Mouse (Mus musculus) hindbrain, embryonic 12.5 days (tissue): ENCODE results near the gene Gm39566. TPM values are rescaled to one million over a fixed set of nuclear protein-coding genes. Genes with fewer than 3 reads are reported as not detected.

Experiments used
- ATAC-seq: fragments of 200-750 bp; cut with Nextera tagmentation; 2 replicates; pipeline ENCODE4 v1.8.0; 2017; ENCODE audit warnings: moderate TSS enrichment; ENCODE audit not compliant: low FRiP score
- H3K27ac ChIP-seq: fragments of 300-500 bp; sonication (generic); 2 replicates; pipeline ENCODE4 v1.5.1; 2016; ENCODE audit warnings: mild to moderate bottlenecking
- H3K27me3 ChIP-seq: fragments of 300-500 bp; sonication (generic); 2 replicates; pipeline ENCODE4 v1.6.1; 2016; ENCODE audit warnings: mild to moderate bottlenecking
- H3K36me3 ChIP-seq: fragments of 300-500 bp; sonication (generic); 2 replicates; pipeline ENCODE4 v1.6.1; 2016; ENCODE audit warnings: mild to moderate bottlenecking
- H3K4me1 ChIP-seq: fragments of 300-500 bp; sonication (generic); 2 replicates; pipeline ENCODE4 v1.6.1; 2016
- H3K4me2 ChIP-seq: fragments of 300-500 bp; sonication (generic); replicated peaks from 2 replicates; pipeline ENCODE4 v1.6.1; 2016; ENCODE audit warnings: mild to moderate bottlenecking
- H3K4me3 ChIP-seq: fragments of 300-500 bp; sonication (generic); 2 replicates; pipeline ENCODE4 v1.5.1; 2016; ENCODE audit warnings: mild to moderate bottlenecking
- H3K9ac ChIP-seq: fragments of 300-500 bp; sonication (generic); 2 replicates; pipeline ENCODE4 v1.6.1; 2016; ENCODE audit warnings: mild to moderate bottlenecking, moderate library complexity
- H3K9me3 ChIP-seq: fragments of 300-500 bp; sonication (generic); replicated peaks from 2 replicates; pipeline ENCODE4 v1.6.1; 2016; ENCODE audit warnings: mild to moderate bottlenecking
- WGBS: fragments of 180-500 bp; shearing (Covaris S2); methylation state at CpG from one replicate; pipeline ENCODE4 v1.1.7; 2016; 5-methylcytosine and 5-hydroxymethylcytosine counted together
- polyA plus RNA-seq: library from polyadenylated mRNA; unstranded; fragments of >200 nt; fragmentation: Nextera tagmentation; extraction: Ambion mirVana; gene quantifications from 2 replicates; pipeline ENCODE4 v1.2.1, GENCODE M21; 2016

Gene Gm39566
- polyA plus RNA-seq, 1 experiment from 2014 or later, result not detected

GRCm38 (mm10) chr11:69789431-69789830, 25.7 kb downstream of the Gm39566 start:
- Histone ChIP-seq H3K27ac (no peak overlapping the region), H3K4me2 (no peak overlapping the region), H3K4me3 (no peak overlapping the region), H3K27me3 (peaks cover 19% of the 10 kb centered on the region; the same call in 1 of the 2 replicates), H3K9me3 (no peaks in the 10 kb centered on the region), H3K9ac (no peak overlapping the region), H3K4me1 (no peaks in the 10 kb centered on the region), H3K36me3 (no peaks in the 10 kb centered on the region)
- no peak for ATAC-seq
- 72% methylated on average over 5 of the region's 5 CpGs for WGBS

- H3K4me3 ChIP-seq, result no peak overlapping the region
- no peaks in the 10 kb centered on the region for H3K36me3 ChIP-seq
- no peak for ATAC-seq
- no peaks in the 10 kb centered on the region for H3K9me3 ChIP-seq
- no peak overlapping the region for H3K27ac ChIP-seq
- no peak overlapping the region for H3K4me2 ChIP-seq
- 81% methylated on average over 5 of the region's 5 CpGs for WGBS
- H3K27me3 ChIP-seq, result 0 out of 2 replicates have a peak, but pooled peaks cover 5% of the 10 kb centered on the region
- H3K4me1 ChIP-seq, result no peaks in the 10 kb centered on the region
- no peak overlapping the region for H3K9ac ChIP-seq
Measured at GRCm38 (mm10) chr11:69787306-69787705, 27.8 kb downstream of the Gm39566 start.

DNA sequence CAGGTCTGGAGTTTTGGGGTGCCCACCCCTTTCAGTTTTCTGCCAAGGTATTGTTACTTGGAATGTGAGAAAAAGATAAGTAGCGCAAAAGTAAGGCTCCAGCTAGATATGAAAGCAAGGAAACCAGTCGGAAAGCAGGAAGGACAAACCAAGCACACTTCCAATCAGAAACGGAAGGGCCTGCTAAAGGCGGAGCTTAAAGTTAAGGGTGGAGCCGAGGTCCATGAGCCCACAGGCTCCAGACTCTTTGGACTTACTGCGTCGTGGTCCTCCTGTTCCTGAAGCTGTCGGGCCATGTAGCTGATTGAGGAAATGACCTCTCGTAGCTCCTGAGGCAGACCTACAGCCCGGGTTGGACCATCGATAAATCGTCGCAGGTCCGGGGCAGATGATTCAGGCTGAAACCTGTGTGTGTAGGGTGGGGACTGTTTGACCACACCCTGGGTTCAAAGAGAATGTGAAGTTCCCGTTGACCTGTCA, 30.3 kb downstream of the Gm39566 start:
- 49% methylated on average over 15 of the region's 15 CpGs for WGBS
- 0 out of 2 replicates have a peak overlapping the region, but pooled peaks have one; percentile 13 for H3K4me2 ChIP-seq

DNA sequence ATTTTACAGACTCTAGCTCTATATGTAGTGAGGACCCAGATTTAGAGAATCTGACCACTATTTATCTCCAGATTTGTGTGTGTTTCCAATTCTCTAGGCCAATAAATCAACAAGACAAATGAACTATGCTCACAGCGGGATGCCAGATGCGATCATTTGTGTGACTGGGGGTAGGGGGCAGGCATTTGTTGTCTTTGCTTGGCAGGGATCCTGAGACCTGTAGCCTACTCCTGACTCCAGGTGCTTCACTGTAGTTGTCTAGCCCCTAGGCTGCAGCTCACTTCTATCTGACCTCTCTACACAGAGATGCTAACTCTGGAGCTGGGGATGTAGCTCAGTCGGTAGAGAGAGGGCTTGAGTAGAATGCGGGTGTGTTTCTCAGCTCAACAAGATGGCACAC, 33.3 kb downstream of the Gm39566 start:
- no peak overlapping the region for H3K4me3 ChIP-seq
- 35% methylated on average over 4 of the region's 4 CpGs for WGBS
- H3K4me1 ChIP-seq, result 0 out of 2 replicates have a peak, but pooled peaks cover 7% of the 10 kb centered on the region
- peaks cover 23% of the 10 kb centered on the region for H3K27me3 ChIP-seq
- no peaks in the 10 kb centered on the region for H3K9me3 ChIP-seq
- H3K27ac ChIP-seq, result no peak overlapping the region
- H3K9ac ChIP-seq, result no peak overlapping the region
- ATAC-seq, result no peak
- no peaks in the 10 kb centered on the region for H3K36me3 ChIP-seq
- H3K4me2 ChIP-seq, result no peak overlapping the region

More for the DNA sequence above, 30.3 kb downstream of the Gm39566 start:
- no peak for ATAC-seq
- H3K9ac ChIP-seq, result no peak overlapping the region
- H3K36me3 ChIP-seq, result no peaks in the 10 kb centered on the region
- no peak overlapping the region for H3K27ac ChIP-seq
- H3K9me3 ChIP-seq, result no peaks in the 10 kb centered on the region
- H3K4me3 ChIP-seq, result no peak overlapping the region
- peaks cover 5% of the 10 kb centered on the region; the same call in 1 of the 2 replicates for H3K27me3 ChIP-seq
- 0 out of 2 replicates have a peak, but pooled peaks cover 4% of the 10 kb centered on the region for H3K4me1 ChIP-seq

DNA sequence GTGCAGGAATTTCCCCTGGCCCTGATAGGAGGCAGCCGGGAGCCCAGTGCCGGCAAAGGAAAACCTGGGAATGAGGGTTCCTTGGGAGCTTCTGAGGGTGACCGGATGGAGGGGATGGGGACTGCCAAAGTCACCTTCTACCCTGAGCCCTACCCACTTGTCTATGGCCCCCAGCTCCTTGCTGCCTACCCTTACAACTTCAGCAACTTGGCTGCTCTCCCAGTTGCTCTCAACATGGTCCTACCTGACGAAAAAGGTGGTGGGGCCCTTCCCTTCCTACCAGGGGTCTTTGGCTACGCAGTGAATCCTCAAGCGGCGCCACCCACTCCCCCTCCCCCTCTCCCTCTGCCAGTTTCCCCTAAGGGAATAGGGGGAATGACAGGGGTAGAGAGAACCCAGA, 36.1 kb downstream of the Gm39566 start:
- H3K27me3 ChIP-seq, result peaks cover 31% of the 10 kb centered on the region
- H3K4me3 ChIP-seq, result no peak overlapping the region
- no peak overlapping the region for H3K4me2 ChIP-seq
- no peak overlapping the region for H3K27ac ChIP-seq
- H3K36me3 ChIP-seq, result peaks cover 11% of the 10 kb centered on the region; the same call in 1 of the 2 replicates
- ATAC-seq, result no peak
- no peak overlapping the region for H3K9ac ChIP-seq
- peaks cover 10% of the 10 kb centered on the region; the same call in 1 of the 2 replicates for H3K4me1 ChIP-seq
- WGBS, result 63% methylated on average over 7 of the region's 7 CpGs
- no peaks in the 10 kb centered on the region for H3K9me3 ChIP-seq

GRCm38 (mm10) chr11:69778258-69778982, 36.7 kb downstream of the Gm39566 start:
- Histone ChIP-seq H3K4me3 (no peak overlapping the region), H3K4me2 (no peak overlapping the region), H3K4me1 (peaks cover 10% of the 10 kb centered on the region; the same call in 1 of the 2 replicates), H3K27ac (no peak overlapping the region), H3K27me3 (peaks cover 31% of the 10 kb centered on the region), H3K9ac (no peak overlapping the region), H3K9me3 (no peaks in the 10 kb centered on the region), H3K36me3 (peaks cover 11% of the 10 kb centered on the region; the same call in 1 of the 2 replicates)
- WGBS, result 71% methylated on average over 23 of the region's 23 CpGs
- no peak for ATAC-seq

DNA sequence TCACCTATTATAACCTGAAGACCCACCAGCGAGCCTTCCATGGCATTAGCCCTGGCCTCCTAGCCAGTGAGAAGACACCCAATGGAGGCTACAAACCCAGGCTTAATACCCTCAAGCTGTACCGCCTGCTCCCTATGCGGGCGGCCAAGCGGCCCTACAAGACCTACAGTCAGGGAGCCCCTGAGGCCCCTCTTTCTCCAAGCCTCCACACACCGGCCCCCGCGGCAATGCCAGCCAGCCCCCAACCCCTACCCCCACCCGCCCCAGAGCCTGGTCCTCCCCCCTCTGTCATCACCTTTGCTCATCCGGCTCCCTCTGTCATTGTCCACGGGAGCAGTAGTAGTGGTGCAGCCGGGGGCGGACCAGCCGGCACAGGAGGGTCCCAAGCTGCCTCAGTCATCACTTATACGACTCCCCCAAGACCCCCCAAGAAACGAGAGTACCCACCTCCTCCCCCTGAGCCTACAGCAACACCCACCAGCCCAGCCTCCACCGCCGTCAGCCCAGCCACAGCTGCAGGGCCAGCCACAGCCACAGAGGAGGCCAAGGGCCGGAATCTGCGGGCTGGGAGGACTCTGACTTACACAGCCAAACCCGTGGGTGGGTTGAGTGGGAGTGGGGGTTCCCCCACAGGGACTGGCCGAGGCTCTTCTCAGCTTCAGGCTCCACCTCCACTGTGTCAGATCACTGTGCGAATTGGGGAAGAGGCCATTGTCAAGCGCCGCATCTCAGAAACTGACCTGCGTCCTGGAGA, 37.4 kb downstream of the Gm39566 start:
- no peak overlapping the region for H3K4me3 ChIP-seq
- ATAC-seq, result no peak
- 63% methylated on average over 25 of the region's 26 CpGs for WGBS
- H3K4me1 ChIP-seq, result peaks cover 10% of the 10 kb centered on the region; the same call in 1 of the 2 replicates
- peaks cover 31% of the 10 kb centered on the region for H3K27me3 ChIP-seq
- peaks cover 11% of the 10 kb centered on the region; the same call in 1 of the 2 replicates for H3K36me3 ChIP-seq
- no peak overlapping the region for H3K4me2 ChIP-seq
- H3K9ac ChIP-seq, result no peak overlapping the region
- no peaks in the 10 kb centered on the region for H3K9me3 ChIP-seq
- no peak overlapping the region for H3K27ac ChIP-seq

DNA sequence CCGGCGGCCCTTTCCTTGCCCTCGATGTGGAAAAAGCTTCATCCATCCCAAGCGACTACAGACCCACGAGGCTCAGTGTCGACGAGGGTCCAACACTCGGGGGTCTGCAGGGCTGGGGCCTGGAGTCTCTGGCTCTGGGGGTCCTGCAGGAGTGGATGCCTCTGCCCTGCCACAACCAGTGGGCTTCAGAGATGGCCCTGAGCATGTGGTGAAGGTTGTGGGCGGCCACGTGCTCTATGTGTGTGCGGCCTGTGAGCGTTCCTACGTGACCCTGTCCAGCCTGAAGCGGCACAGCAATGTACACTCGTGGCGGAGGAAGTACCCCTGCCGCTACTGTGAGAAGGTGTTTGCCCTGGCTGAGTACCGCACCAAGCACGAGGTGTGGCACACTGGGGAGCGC, 38.6 kb downstream of the Gm39566 start:
- Histone ChIP-seq H3K4me3 (no peak overlapping the region), H3K27me3 (peaks cover 31% of the 10 kb centered on the region), H3K9me3 (no peaks in the 10 kb centered on the region), H3K36me3 (peaks cover 11% of the 10 kb centered on the region; the same call in 1 of the 2 replicates), H3K4me1 (peaks cover 7% of the 10 kb centered on the region; the same call in 1 of the 2 replicates), H3K27ac (no peak overlapping the region), H3K4me2 (no peak overlapping the region), H3K9ac (no peak overlapping the region)
- ATAC-seq, result no peak
- WGBS, result 82% methylated on average over 20 of the region's 20 CpGs

DNA sequence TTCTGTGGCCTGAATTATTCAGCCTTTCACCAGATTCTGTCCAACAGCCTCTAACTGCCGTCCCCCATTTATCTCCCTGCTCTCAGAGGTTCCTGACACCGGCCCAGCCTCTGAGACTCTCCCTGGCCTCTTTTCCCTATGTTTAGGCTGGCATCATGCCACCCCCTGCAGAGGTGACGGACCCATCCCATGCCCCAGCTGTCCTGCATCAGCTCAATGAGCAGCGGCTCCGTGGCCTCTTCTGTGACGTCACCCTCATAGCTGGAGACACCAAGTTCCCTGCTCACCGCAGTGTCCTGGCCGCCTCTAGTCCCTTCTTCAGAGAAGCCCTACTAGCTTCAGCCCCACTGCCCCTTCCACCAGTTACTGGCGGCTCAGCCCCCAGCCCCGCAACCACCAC, 39.4 kb downstream of the Gm39566 start:
- H3K27ac ChIP-seq, result no peak overlapping the region
- H3K4me1 ChIP-seq, result peaks cover 7% of the 10 kb centered on the region; the same call in 1 of the 2 replicates
- peaks cover 11% of the 10 kb centered on the region; the same call in 1 of the 2 replicates for H3K36me3 ChIP-seq
- no peak overlapping the region for H3K4me3 ChIP-seq
- ATAC-seq, result no peak
- no peak overlapping the region for H3K4me2 ChIP-seq
- H3K27me3 ChIP-seq, result peaks cover 29% of the 10 kb centered on the region
- H3K9ac ChIP-seq, result no peak overlapping the region
- no peaks in the 10 kb centered on the region for H3K9me3 ChIP-seq
- WGBS, result 72% methylated on average over 10 of the region's 10 CpGs

GRCm38 (mm10) chr11:69774961-69775360, 40.1 kb downstream of the Gm39566 start:
- H3K27me3 ChIP-seq, result peaks cover 25% of the 10 kb centered on the region
- H3K9ac ChIP-seq, result no peak overlapping the region
- no peak overlapping the region for H3K4me2 ChIP-seq
- WGBS, result 60% methylated on average over 5 of the region's 5 CpGs
- H3K27ac ChIP-seq, result no peak overlapping the region
- H3K4me3 ChIP-seq, result no peak overlapping the region
- H3K9me3 ChIP-seq, result no peaks in the 10 kb centered on the region
- H3K36me3 ChIP-seq, result peaks cover 11% of the 10 kb centered on the region; the same call in 1 of the 2 replicates
- ATAC-seq, result no peak
- peaks cover 7% of the 10 kb centered on the region; the same call in 1 of the 2 replicates for H3K4me1 ChIP-seq

GRCm38 (mm10) chr11:69767625-69767909, 47.5 kb downstream of the Gm39566 start:
- H3K9ac ChIP-seq, result no peak overlapping the region
- 70% methylated on average over 4 of the region's 4 CpGs for WGBS
- H3K27ac ChIP-seq, result no peak overlapping the region
- H3K4me2 ChIP-seq, result peak overlapping the region; percentile 81
- no peaks in the 10 kb centered on the region for H3K36me3 ChIP-seq
- no peaks in the 10 kb centered on the region for H3K27me3 ChIP-seq
- no peak for ATAC-seq
- peaks cover 23% of the 10 kb centered on the region for H3K4me1 ChIP-seq
- no peak overlapping the region for H3K4me3 ChIP-seq
- H3K9me3 ChIP-seq, result no peaks in the 10 kb centered on the region

DNA sequence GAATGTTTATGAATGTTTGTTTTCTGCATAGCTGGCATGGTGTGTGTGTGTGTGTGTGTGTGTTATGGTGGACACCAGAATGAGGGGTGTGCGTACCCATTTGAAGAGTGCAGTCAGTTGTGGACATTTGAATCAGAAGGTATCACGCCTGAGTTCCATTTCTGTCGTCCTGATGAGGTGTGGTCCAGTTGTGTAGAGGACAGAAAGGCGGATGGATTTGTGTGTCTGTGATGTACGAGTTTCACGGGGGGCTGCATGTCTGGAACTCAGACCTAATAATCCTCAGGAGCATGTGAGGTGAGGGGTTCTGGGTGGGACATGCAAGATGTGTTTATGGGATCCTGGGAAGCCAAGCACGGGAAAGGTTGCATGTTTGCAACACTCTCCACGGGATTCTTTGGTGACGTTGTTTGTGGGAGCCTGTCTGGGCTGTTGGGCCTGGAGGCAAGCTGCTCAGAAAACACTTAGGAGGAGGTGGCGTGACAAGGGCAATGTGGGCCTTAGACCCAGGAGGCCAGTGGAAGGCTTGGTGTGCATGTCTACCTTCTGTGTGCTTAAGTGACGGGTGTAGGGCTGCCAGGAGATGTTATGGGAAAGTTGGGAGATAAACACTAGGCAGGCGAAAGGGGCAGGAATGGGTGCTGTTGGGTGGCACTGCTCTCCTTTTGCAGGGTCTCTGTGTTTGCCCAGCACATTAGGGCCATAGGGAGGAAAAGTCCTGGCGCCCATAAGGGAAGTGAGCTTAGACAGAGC, 48.0 kb downstream of the Gm39566 start:
- H3K4me3 ChIP-seq, result peak overlapping the region; percentile 82
- H3K9ac ChIP-seq, result peak overlapping the region; percentile 94
- peaks cover 23% of the 10 kb centered on the region for H3K4me1 ChIP-seq
- H3K36me3 ChIP-seq, result no peaks in the 10 kb centered on the region
- ATAC-seq, result no peak
- H3K9me3 ChIP-seq, result no peaks in the 10 kb centered on the region
- 0 out of 2 replicates have a peak overlapping the region, but pooled peaks have one; percentile 0 for H3K27ac ChIP-seq
- H3K27me3 ChIP-seq, result no peaks in the 10 kb centered on the region
- peak overlapping the region; percentile 81 for H3K4me2 ChIP-seq
- 66% methylated on average over 13 of the region's 13 CpGs for WGBS
